Mouse (Mus musculus): ENCODE data around the gene Htr1a. TPM values are rescaled to one million over a fixed set of nuclear protein-coding genes. Genes with fewer than 3 reads are reported as not detected.

The Htr1a gene
- 0.62 and 0.64 TPM in 2 replicates for polyA plus RNA-seq (2016; fragmentation: Nextera tagmentation; extraction: Ambion mirVana)

DNA sequence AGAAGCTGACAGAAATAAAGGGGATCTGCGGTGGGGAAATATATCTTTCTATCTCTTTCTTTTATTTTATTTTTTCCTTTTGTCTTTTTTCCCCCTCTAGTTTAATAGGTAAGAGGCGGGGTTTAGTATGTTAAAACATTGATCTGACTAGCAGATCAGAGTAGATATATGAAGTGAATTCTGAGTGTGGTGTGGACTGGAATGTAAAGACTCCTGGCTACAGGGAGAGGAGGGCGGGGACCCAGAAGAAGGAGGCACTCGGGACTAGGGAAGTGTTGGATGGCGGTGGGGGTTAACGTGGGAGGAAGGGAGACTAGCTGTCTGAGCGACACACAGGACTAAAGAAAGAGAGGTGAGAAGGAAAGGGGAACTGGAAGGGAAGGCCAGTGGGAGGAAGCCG lies at the start of gene Htr1a:
Gene Htr1a (plus strand): TSS at position 301 of the 400 bp plus-strand sequence.
- Histone ChIP-seq H3K9me3 (no peaks in the 10 kb centered on the region), H3K9ac (no peak within 1 kb of the TSS), H3K36me3 (no peaks in the 10 kb centered on the region), H3K4me1 (peaks cover 8% of the 10 kb centered on the region), H3K27ac (no peak within 1 kb of the TSS), H3K4me2 (replicated peaks) (peak within 1 kb of the TSS; percentile 61), H3K4me3 (peak within 1 kb of the TSS; percentile 34), H3K27me3 (replicated peaks) (peaks cover 39% of the 10 kb centered on the region)
- ATAC-seq (ENCODE audit: low FRiP score, low read depth) = no peak
- 7% methylated on average over 8 of the region's 8 CpGs for WGBS

DNA sequence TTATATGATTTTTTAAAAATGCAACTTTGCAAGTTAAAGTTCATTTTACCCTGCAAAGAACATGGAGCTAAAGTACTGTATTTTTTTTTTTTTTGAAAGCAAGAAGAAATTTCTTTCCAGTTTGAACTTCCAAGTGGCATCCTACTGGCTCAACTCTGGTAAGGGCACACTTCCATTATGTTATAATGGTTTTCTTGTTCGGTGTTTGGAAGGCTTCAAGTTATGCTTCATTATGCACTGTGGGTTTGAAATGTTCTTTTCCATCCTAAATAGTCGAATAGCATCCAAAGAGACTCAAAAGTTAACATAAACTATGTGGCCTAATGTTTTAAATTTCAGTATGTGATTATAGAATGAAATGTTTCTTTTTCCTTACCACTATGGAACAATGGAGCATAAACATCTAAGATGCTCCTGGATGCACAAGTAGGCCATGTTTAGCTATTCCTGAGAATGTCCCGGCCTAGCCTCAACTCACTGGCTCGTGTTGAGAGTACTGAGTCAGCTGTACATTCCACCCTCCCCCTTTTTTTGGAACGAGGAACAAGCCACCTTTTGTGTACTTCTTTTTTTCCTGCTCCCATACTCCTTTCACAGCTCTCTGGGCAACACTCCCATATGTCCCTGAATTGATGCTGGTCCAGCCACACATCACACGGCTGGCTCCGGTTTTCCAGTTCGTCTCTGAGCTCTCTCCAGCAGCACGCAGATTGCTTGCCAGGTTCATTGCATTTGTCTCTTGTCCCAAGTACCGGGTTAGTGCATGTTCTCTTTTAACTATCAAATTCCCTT lies 31.7 kb upstream of the Htr1a start:
- ATAC-seq (ENCODE audit: low FRiP score, low read depth) = no peak
- no peak overlapping the region for H3K4me2 ChIP-seq (replicated peaks)
- H3K9ac ChIP-seq = no peak overlapping the region
- no peaks in the 10 kb centered on the region for H3K27me3 ChIP-seq (replicated peaks)
- H3K9me3 ChIP-seq = no peaks in the 10 kb centered on the region
- H3K4me1 ChIP-seq = no peaks in the 10 kb centered on the region
- H3K27ac ChIP-seq = no peak overlapping the region
- H3K36me3 ChIP-seq = no peaks in the 10 kb centered on the region
- 84% methylated on average over 10 of the region's 10 CpGs for WGBS
- no peak overlapping the region for H3K4me3 ChIP-seq

DNA sequence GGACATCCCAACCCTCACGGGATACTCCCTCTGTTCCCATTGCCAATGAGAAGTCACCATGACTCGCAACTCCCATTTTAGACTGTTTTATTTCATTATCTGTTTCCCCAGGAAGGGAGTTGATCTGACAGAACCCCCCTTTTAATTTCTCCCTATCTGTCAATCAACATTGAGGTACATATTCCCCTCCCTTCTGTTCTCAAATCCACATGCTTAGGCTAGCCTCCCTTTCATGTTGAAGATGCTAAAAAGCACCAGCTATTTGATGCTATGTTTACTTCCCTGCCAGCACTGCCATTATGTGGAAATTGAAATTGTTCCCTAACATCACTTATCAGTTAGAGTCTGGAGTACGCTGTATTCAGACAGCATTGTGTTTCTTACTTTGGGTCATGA lies 31.1 kb upstream of the Htr1a start:
- 93% methylated on average over 3 of the region's 3 CpGs for WGBS
- Histone ChIP-seq H3K27ac (no peak overlapping the region), H3K27me3 (replicated peaks) (no peaks in the 10 kb centered on the region), H3K9ac (no peak overlapping the region), H3K4me3 (no peak overlapping the region), H3K36me3 (no peaks in the 10 kb centered on the region), H3K4me2 (replicated peaks) (no peak overlapping the region), H3K9me3 (no peaks in the 10 kb centered on the region), H3K4me1 (no peaks in the 10 kb centered on the region)
- ATAC-seq (ENCODE audit: low FRiP score, low read depth) = no peak

DNA sequence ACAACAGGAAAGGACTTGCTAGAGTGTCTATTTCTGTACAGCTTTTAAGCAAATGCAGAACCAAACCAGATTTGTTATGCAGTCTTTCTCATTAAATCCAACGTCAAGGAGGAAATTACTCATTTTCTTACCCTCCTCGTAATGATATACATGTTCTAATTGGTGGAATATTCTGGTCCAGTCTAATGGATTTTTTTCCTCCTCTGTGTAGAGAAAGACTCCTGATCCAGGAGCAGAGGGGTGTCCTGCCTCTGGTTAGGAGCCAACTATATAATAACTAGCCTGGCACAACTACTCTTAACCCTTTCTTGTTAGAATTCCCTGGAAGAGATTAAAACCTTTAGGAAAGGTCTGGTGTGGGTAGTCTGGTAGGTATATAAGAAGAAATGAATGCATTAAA lies 10.3 kb upstream of the Htr1a start:
- no peak overlapping the region for H3K27ac ChIP-seq
- no peaks in the 10 kb centered on the region for H3K36me3 ChIP-seq
- no peak overlapping the region for H3K9ac ChIP-seq
- ATAC-seq (ENCODE audit: low FRiP score, low read depth) = no peak
- no peaks in the 10 kb centered on the region for H3K4me1 ChIP-seq
- no peak overlapping the region for H3K4me3 ChIP-seq
- WGBS = 80% methylated on average over 2 of the region's 2 CpGs
- H3K27me3 ChIP-seq (replicated peaks) = no peaks in the 10 kb centered on the region
- H3K9me3 ChIP-seq = no peaks in the 10 kb centered on the region
- no peak overlapping the region for H3K4me2 ChIP-seq (replicated peaks)

DNA sequence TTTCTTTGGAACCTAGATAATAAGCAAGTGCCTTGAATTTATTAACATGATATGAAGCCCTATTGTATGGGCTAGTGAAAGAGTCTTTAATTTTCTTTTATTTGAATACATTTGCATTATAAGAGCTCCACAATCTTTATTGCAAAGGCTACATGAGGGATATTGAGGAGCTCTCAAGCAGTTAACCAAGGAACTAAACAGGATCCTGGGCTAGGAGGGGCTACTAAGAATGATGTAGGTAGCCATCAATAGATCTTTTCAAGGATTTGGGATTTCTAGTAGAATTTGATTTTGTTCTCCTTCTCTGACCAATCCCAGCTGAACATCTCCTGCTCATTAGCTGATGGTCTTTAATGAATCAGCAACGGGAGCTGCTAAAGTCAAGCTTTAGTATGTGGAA lies 9.8 kb upstream of the Htr1a start:
- H3K9me3 ChIP-seq = no peaks in the 10 kb centered on the region
- H3K36me3 ChIP-seq = no peaks in the 10 kb centered on the region
- WGBS = 92% methylated on average over 1 of the region's 1 CpGs
- H3K4me2 ChIP-seq (replicated peaks) = no peak overlapping the region
- ATAC-seq (ENCODE audit: low FRiP score, low read depth) = no peak
- no peak overlapping the region for H3K9ac ChIP-seq
- H3K4me1 ChIP-seq = no peaks in the 10 kb centered on the region
- H3K4me3 ChIP-seq = no peak overlapping the region
- H3K27ac ChIP-seq = no peak overlapping the region
- no peaks in the 10 kb centered on the region for H3K27me3 ChIP-seq (replicated peaks)

DNA sequence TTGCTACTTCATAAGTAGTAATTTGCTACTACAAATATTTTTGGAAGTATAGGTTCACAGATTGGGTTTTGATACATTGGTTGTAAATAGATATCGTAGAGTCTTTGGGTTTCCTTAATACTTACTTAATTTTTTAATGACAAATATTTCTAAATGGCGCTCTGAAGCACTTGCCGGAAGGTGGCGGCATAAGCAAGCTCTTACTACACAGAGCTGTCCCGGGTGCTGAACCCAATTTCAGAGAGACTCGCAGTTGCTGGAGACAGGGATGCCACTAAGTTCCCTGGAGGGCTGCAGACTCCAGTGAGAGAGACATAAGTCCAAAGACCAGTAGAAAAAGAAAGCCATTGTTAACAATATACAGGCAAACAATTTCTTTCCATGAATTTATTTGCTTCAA lies 863 bp upstream of the Htr1a start:
- H3K4me2 ChIP-seq (replicated peaks) = no peak overlapping the region

DNA sequence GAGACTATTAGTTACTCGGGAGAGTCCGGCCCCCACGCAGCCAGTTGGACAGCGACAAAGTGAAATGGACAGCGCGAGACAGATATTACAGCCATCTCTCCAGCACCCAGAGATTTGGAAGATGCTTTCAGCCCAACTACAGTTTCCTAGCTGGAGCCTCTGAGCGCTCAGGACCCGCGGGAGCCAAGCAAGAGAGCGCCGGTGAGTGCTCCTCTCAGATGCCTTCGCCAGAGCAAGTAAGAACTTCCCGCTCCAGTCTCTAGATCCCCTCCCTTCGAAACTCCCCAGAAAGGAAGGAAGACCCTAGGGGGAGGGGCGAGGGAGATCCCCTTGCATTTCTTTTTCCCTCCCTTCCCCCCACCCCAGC lies 415 bp downstream of the Htr1a start:
- peak overlapping the region; percentile 34 for H3K4me3 ChIP-seq
- H3K27me3 ChIP-seq (replicated peaks) = peaks cover 39% of the 10 kb centered on the region
- H3K4me1 ChIP-seq = peaks cover 8% of the 10 kb centered on the region
- no peaks in the 10 kb centered on the region for H3K36me3 ChIP-seq
- WGBS = under 1% methylated on average over 15 of the region's 15 CpGs
- no peak overlapping the region for H3K9ac ChIP-seq
- no peak overlapping the region for H3K27ac ChIP-seq
- H3K4me2 ChIP-seq (replicated peaks) = peak overlapping the region; percentile 61
- no peaks in the 10 kb centered on the region for H3K9me3 ChIP-seq
- no peak; the same call in 1 of the 2 replicates for ATAC-seq (ENCODE audit: low FRiP score, low read depth)

More for the DNA sequence above, 863 bp upstream of the Htr1a start:
- no peaks in the 10 kb centered on the region for H3K36me3 ChIP-seq
- no peaks in the 10 kb centered on the region for H3K9me3 ChIP-seq
- 0 out of 2 replicates have a peak, but pooled peaks have one; percentile 38 for ATAC-seq (ENCODE audit: low FRiP score, low read depth)
- peaks cover 8% of the 10 kb centered on the region for H3K4me1 ChIP-seq
- WGBS = 4% methylated on average over 6 of the region's 6 CpGs
- no peak overlapping the region for H3K27ac ChIP-seq
- H3K27me3 ChIP-seq (replicated peaks) = peaks cover 39% of the 10 kb centered on the region
- H3K4me3 ChIP-seq = no peak overlapping the region
- H3K9ac ChIP-seq = no peak overlapping the region

DNA sequence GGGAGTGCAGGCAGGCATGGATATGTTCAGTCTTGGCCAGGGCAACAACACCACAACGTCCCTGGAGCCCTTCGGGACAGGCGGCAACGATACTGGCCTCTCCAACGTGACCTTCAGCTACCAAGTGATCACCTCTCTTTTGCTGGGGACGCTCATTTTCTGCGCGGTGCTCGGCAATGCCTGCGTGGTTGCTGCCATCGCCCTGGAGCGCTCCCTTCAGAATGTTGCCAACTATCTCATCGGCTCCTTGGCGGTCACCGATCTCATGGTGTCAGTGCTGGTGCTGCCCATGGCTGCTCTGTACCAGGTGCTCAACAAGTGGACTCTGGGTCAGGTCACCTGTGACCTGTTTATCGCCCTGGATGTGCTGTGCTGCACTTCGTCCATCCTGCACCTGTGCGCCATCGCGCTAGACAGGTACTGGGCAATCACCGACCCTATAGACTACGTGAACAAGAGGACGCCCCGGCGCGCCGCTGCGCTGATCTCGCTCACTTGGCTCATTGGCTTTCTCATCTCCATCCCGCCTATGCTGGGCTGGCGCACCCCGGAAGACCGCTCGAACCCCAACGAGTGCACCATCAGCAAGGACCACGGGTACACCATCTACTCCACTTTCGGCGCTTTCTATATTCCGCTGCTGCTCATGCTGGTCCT lies 927 bp downstream of the Htr1a start:
- Histone ChIP-seq H3K9me3 (no peaks in the 10 kb centered on the region), H3K27me3 (replicated peaks) (peaks cover 39% of the 10 kb centered on the region), H3K9ac (no peak overlapping the region), H3K4me3 (peak overlapping the region; percentile 34), H3K27ac (no peak overlapping the region), H3K4me2 (replicated peaks) (peak overlapping the region; percentile 61), H3K36me3 (no peaks in the 10 kb centered on the region), H3K4me1 (peaks cover 8% of the 10 kb centered on the region)
- peak; percentile 59 for ATAC-seq (ENCODE audit: low FRiP score, low read depth)
- 1% methylated on average over 39 of the region's 39 CpGs for WGBS

DNA sequence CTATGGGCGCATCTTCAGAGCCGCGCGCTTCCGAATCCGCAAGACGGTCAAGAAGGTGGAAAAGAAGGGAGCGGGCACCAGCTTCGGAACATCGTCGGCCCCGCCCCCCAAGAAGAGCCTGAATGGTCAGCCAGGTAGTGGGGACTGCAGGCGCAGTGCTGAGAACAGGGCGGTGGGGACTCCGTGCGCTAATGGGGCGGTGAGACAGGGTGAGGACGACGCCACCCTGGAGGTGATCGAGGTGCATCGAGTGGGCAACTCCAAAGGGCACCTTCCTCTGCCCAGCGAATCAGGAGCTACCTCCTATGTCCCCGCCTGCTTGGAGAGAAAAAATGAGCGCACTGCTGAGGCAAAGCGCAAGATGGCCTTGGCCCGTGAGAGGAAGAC lies 1.4 kb downstream of the Htr1a start:
- Histone ChIP-seq H3K4me1 (peaks cover 8% of the 10 kb centered on the region), H3K4me3 (peak overlapping the region; percentile 34), H3K27ac (no peak overlapping the region), H3K27me3 (replicated peaks) (peaks cover 39% of the 10 kb centered on the region), H3K36me3 (no peaks in the 10 kb centered on the region), H3K9me3 (no peaks in the 10 kb centered on the region), H3K4me2 (replicated peaks) (peak overlapping the region; percentile 61), H3K9ac (no peak overlapping the region)
- peak; percentile 37 for ATAC-seq (ENCODE audit: low FRiP score, low read depth)
- WGBS = 1% methylated on average over 26 of the region's 26 CpGs

DNA sequence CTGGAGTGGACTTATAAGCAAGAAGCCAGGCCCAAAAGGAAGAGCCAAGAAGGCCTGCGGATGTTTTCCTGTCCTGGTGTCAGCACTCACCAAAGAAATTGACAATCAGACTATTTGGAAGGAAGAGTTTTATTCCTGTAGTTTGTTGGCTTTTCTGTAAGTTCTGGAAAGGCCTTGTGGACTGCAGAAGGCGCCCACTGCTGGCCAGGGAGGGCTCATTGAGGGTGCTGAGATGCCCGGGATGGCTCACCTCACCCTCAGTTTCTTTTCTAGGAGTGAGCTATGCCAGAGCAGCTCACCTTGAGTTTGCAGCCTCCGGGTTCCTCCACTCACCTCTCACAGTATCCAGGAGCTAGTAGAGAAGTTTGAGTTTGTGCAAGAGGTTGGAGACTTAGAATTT lies 2.8 kb downstream of the Htr1a start:
- ATAC-seq (ENCODE audit: low FRiP score, low read depth) = no peak
- Histone ChIP-seq H3K36me3 (no peaks in the 10 kb centered on the region), H3K27ac (no peak overlapping the region), H3K9ac (no peak overlapping the region), H3K4me2 (replicated peaks) (no peak overlapping the region), H3K27me3 (replicated peaks) (peaks cover 39% of the 10 kb centered on the region), H3K4me1 (peaks cover 8% of the 10 kb centered on the region), H3K4me3 (no peak overlapping the region), H3K9me3 (no peaks in the 10 kb centered on the region)
- WGBS = 11% methylated on average over 4 of the region's 4 CpGs

DNA sequence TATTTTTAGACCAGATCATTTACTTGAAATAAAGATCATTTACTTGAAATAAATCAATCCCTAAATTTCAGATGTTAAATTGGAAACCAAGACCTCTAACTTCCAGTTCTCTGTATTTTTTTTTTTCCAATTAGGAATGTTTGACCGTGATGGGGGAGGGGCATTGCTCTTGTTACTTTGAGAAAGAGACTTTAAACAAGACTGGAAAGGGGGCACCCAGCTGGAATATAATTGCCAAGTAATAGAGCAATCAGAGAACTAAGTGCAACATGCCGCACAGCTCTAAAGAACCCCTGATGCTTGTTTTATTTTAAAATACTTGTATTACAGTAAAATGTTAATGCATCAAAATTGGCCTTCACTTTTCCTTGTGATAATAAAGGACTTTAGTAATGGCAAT lies 4.3 kb downstream of the Htr1a start:
- H3K9ac ChIP-seq = no peak overlapping the region
- 29% methylated on average over 2 of the region's 2 CpGs for WGBS
- H3K4me3 ChIP-seq = no peak overlapping the region
- no peaks in the 10 kb centered on the region for H3K36me3 ChIP-seq
- no peak for ATAC-seq (ENCODE audit: low FRiP score, low read depth)
- H3K27ac ChIP-seq = no peak overlapping the region
- H3K4me1 ChIP-seq = peaks cover 8% of the 10 kb centered on the region
- H3K27me3 ChIP-seq (replicated peaks) = peaks cover 39% of the 10 kb centered on the region
- no peaks in the 10 kb centered on the region for H3K9me3 ChIP-seq
- H3K4me2 ChIP-seq (replicated peaks) = no peak overlapping the region

DNA sequence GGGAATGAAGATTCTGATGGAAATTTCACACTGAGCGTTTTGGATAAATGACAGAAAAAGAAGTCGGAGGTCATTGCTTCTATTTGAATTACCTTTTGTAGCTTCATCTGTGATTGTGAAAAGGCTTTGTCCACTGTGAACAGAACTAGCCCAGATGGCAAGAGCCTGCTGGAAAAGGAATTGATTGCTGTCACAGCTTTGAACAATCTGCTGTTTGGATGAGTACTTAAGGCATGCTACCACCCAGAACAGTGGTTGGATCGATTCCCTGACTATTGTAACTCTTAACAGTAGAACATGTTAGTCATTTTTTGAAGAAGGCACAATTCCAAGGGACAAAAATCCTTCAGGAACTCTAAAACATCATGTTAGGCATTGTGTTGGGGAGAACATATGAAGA lies 8.1 kb downstream of the Htr1a start:
- ATAC-seq (ENCODE audit: low FRiP score, low read depth) = no peak
- Histone ChIP-seq H3K27ac (no peak overlapping the region), H3K4me1 (no peaks in the 10 kb centered on the region), H3K9me3 (no peaks in the 10 kb centered on the region), H3K4me3 (no peak overlapping the region), H3K9ac (no peak overlapping the region), H3K36me3 (no peaks in the 10 kb centered on the region), H3K4me2 (replicated peaks) (no peak overlapping the region), H3K27me3 (replicated peaks) (peaks cover 2% of the 10 kb centered on the region)
- WGBS = 70% methylated on average over 3 of the region's 3 CpGs
